Mouse (Mus musculus) lung, postnatal 4 days (tissue): Measurements from ENCODE around the gene Rtn4r.

Source experiments
- DNase-seq, 2 experiments: peaks; one replicate each; pipeline ENCODE4 v3.0.0; 2021

Rtn4r gene

DNA sequence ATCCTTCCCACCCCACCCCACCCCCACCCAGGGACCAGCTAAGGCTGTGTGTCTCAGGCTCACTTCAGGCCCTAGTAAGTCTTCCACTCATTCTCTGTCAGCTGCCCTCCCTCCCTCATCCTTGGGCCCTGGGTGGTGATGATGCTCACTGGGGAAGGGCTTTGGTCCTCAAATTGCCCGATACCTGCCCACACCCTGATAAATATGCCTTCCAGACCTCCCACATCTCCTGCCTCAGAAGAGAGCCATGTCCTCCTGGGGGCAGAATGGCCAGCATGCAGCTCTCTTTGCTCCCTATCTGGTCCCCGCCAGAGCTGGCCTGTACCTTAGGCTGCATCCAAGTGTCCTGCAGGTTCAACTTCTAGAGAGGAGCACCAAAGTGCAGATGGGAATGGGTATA lies 2.3 kb upstream of the Rtn4r start:
- no peak for DNase-seq

- DNase-seq = no peak
Observed at GRCm38 (mm10) chr16:18126211-18126610, 1.2 kb upstream of the Rtn4r start.

GRCm38 (mm10) chr16:18127871-18128563 lies 575 bp downstream of the Rtn4r start:
- DNase-seq = no peak

GRCm38 (mm10) chr16:18128564-18128935 lies 1.1 kb downstream of the Rtn4r start:
- DNase-seq = no peak

DNA sequence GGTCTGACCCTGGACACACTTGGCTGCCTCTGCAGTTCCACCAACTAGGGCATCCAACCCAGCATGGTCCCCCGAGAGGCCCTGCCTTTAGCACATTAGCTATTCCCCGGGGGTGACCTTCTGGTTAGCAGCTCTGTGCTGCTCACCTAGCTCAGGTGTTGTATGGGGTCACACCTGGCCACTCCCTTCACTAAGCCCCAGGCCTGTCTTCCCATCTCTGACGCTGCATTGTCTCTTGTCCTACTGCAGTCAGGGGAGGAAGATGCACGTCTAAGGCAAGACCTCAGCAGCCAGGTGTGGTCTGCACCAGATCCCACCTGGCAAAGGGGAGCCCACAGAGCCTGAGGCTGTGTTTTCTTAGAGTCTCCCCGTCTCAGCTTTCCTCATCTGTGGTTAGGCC lies 2.0 kb downstream of the Rtn4r start:
- DNase-seq = no peak

GRCm38 (mm10) chr16:18130288-18130687 lies 2.8 kb downstream of the Rtn4r start:
- DNase-seq = no peak

DNA sequence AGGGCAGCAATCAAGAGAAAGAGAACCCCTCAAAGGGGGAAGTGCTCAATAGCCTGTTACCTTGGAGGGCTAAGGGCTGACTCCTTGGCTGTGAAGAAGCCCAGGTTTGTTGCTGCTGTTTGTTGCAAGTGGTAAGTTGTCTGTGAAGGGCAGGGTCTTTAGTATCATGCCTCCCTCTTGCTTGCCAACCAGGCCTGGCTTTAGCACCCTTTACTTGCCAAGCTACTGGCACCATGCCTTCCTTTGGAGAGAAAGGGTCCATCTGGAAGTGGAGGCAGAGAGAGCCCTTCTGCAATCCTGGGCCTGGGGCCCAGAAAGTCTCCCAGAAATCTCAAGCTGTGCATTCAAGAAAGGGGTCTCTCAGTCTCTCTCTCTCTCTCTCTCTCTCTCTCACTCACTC lies 3.3 kb downstream of the Rtn4r start:
- DNase-seq = no peak

GRCm38 (mm10) chr16:18131245-18131939 lies 4.0 kb downstream of the Rtn4r start:
- DNase-seq = no peak

DNA sequence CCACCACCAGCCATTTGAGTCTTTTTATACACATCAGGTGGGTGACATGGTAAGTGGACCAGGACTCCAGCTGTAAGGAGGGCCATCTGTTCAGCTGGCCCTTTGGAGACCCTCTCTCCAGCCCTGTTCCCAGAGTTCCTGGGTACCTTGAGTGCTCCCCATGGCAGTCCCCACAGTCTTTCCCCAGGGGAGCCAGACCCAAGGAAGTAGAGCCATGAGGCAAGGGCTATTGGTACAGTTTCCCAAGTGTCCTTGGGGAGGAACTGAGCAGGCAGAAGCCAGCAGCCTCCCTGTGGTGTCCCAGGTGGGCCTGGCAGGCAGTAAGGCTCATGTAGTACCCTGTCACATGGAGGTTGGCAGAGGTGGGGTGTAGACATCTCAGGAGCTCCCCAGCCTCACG lies 4.6 kb downstream of the Rtn4r start:
- no peak for DNase-seq

DNA sequence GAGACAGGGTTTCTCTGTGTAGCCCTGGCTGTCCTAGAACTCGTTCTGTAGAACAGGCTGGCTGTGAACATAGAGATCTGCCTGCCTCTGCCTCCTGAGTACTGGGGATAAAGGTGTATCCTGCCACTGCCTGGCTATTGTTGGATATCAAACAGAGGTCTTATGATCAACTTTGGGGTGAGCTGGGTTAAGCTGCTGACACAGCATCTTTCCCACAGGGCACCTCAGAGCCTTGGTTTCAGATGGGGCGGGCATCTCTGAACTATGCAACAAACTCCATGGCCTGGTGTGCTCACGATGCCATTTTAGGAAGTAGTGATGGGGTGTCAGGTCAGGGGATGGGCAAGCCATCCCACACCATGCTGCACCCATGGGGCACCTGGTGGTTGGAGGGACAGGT lies 5.1 kb downstream of the Rtn4r start:
- no peak for DNase-seq

GRCm38 (mm10) chr16:18133133-18133920 lies 5.9 kb downstream of the Rtn4r start:
- DNase-seq = no peak

DNA sequence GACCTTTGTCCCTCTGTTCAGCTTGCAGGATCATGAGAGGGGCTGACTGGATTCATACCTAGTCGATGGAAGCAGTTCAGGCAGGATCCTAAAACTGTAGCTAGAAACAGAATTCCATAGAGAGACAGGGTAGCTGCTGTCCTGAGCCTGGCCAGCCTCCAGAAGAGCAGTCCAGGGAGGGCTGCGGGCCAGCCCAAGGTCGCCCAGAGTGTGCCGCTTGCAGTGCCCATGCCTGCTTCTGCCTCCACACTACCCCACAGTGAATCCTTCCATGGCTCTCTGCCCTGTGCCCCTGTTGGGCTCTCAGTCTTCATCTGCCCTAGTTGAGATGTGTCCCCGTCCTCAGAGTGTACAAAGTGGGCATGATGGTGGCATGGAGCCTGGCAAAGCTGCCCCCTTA lies 7.8 kb downstream of the Rtn4r start:
- DNase-seq = no peak

DNA sequence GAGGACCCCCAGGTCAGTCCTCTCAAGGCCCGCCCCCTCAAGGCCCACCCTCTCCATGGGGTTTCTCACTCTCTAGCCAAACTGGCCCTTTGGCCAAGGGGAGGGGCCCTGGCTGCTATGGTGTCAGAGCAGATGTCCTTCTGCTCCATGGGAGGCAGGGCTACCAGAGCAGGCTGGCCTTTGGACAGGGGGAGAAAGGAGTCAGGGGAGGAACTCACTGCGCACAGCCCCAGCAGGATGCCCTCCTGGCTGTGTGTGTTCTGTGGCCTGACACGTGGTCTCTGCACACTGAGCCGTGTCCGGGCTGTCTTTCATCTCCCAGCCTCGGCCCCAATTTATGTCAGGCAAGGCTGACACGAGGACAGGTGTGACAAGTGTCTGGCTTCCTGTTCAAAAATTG lies 8.6 kb downstream of the Rtn4r start:
- no peak for DNase-seq

DNA sequence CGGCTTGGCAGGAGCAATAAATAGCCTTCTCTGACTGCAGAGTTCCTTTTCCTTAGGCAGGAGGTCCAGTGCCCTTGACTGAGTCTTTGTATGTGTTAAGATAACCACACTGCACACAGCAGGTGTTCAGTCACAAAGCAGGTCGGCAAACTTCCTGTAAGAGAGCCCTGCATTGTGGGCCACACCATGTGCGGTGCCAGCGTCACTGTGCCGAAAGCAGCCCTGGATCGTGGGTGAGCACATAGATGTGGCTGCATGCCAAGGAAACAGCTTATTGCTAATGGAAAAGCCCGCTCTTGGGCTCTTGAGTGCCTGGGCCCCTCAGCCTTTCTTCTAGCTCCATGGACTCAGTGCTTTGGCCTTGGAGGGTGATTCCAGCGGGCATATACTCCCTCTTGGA lies 16.8 kb downstream of the Rtn4r start:
- DNase-seq = peak; percentile 43 to 45

DNA sequence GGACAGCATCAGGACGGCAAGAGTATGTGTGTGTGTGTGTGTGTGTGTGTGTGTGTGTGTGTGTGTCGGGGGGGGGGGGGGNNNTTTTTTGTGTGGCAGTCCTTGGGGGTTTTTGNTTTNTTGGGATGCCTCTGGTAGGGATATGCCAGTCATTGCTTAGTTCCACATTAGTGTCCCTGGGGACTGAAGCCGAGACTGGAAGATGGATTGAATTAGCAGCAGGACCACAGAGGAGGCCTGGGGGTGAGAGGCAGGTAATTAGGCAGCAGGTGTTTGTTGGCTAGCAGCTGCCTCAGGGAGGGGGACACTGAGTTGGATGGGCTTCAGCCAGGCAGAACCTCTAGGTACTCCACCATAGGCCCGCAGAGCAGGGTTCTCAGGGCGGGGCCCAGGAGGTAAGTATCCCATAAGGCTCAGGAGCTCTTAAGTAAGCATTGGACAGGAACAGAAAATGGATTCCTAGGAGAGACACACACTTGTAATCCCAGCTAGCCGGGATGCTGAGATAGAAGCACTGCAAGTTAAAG lies 18.0 kb downstream of the Rtn4r start:
- no peak for DNase-seq

- no peak for DNase-seq
Observed at GRCm38 (mm10) chr16:18148208-18148876, 20.9 kb downstream of the Rtn4r start.

GRCm38 (mm10) chr16:18149205-18149604 lies 21.8 kb downstream of the Rtn4r start:
- DNase-seq = no peak

- DNase-seq = no peak
Observed at GRCm38 (mm10) chr16:18152189-18152588, 24.7 kb downstream of the Rtn4r start.

- DNase-seq = no peak
Observed at GRCm38 (mm10) chr16:18152769-18153445, 25.5 kb downstream of the Rtn4r start.

DNA sequence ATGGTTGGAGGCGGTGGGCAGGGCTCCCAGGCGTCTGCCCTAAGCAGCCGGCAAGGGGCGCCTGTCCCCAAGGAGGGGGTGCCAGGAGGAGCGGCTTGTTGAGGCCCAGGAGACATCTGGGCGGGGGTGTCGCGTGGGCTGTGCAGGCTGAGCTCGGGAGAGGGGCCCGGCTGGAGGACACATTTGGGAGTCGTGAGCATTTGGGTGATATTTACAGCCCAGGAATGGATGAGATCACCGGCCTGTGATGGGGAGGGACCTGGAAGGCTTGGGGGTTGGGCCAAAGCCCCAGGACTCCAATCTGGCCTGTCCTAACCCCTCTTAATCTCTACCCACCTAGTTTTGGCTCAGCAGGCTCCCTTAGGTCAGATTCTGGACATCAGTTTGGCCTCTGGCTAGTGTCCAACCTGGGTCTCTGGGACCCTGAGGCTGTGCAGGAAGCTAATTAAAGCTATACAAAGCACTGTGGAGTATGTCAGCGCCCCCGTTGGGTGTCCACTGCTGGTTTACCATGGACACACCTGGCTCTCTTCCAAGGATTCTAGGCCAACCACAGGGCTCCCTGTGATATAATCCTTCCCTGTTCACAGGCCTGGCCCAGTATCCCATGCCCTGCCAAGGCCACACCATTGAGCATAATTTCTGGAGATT lies 27.2 kb downstream of the Rtn4r start:
- peak; percentile 23 to 56 for DNase-seq

DNA sequence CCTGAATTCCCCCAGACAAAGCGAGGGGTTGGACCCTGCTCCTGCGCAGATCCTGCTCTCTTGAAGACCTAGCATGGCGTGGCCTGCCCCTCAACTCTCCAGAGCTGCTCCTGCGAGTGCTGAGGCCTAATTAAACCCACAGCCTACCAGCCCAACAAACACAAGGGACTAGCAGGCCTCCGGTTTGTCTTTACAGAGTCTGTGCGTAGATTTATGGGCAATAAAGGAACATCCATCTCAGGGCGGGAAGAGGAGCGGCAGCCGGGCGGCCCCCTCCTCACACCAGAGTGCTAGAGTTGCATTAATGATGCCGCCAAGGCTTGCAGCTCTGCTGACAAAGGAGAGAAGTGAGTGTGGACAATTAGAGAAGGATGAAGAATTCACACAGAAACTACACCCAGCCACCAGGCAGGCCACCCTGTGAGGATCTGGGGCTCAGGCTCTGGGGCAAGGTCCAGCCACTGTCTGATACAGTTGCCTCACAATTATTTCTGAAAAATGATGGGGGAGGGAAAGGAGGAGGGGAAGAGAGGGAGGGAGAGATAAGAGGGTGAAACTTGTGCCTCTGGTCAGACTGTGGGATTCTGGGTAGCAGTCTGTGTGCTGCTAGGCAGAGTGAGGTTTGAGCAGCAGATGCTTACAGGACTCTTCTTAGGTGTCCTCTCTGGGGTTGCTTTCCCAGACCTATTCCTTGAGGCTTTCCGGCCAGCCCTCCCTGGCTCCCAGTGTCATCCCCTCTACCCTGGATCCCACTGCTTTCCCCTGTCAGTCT lies 29.3 kb downstream of the Rtn4r start:
- no peak for DNase-seq
